Mouse (Mus musculus) left cerebral cortex, adult 8-10 months (tissue): ENCODE data around the gene Chrd. TPM values are rescaled to one million over a fixed set of nuclear protein-coding genes. Genes with fewer than 3 reads are reported as not detected.

Experiments
- DNase-seq, 2 experiments: peaks; one replicate each; pipeline ENCODE4 v3.0.0; 2022; ENCODE audit warnings: low spot score in 2 of 2
- total RNA-seq, 4 experiments: library from RNA; stranded (reverse); gene quantifications; 2 replicates each; pipeline ENCODE4 v1.2.4; 2022

The Chrd gene
- total RNA-seq: 10 to 100 TPM; 26.7 to 42.0 (median 32.0) TPM

DNA sequence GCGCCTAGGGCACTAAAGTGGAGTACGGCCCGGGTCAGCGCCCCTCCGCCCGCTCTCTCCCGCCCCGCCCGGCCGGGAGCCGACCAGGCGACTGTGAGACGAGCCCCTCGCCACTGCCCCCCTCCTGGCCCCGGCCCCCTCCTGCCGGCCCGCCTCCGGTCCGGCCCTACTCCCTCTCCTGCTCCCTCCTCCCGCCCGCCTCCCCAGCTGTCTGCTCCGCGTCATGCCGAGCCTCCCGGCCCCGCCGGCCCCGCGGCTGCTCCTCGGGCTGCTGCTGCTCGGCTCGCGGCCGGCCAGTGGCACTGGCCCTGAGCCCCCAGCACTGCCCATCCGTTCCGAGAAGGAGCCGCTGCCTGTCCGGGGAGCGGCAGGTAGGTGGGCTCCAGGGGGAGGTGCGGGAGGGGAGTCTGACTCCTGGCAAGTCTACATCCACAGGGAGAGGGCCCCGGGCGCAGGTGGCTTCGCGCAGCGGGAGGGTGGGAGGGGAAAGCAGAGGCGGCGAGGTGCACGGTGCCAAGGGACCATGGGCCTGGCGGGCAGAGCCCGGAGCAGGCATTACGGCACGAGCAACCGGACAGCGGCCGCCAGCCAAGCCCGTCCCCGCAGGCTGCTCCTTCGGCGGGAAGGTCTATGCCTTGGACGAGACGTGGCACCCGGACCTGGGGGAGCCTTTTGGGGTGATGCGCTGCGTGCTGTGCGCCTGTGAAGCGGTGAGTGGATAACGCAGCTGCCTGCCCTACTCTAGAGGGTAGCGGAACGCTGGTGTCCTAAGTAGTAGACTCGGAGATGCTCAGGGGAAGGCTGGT is at the start of gene Chrd:
Gene Chrd (plus strand): TSS at position 203 of the 806 bp plus-strand sequence.
- DNase-seq: peak in 1 of 2 experiments; percentile 51

DNA sequence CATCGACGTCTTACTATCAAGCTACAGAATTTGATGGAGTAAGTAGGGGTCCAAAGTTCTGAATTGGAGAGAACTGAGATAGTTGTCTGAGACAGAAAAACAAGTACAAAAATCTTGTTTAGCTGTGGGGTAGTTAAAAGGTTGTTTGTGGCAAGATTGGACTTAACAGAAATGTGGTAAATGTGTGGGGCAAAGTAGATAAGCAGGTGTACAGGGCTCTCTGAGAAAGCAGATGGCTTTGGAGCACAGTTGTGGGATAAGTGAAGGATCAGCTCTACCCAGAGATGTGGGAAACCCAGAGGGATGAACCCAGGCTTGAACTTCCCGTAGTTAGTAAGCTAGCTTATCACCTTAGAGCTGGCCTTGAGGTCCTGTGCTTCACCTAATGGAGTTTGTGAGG is 42.2 kb upstream of the Chrd start:
- DNase-seq: no peak

DNA sequence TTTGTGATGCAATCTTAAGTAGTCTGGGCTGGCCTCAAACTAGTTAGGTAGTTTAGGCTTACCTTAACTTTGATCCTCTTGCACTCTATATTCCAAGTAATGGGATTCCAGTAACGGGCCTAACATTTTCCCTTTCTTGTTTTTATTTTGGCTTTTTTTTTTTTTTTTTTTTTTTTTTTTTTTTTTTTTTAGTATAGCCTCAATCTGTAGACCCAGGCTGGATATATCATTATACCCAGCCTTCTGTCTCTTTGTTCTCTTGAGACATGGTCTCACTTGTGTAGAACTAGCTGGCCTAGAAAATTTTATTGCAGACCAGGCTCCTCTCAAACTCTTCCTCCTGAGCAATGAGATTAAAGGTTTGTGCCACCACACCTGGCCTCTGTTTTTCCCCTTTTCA is 41.3 kb upstream of the Chrd start:
- DNase-seq: no peak

GRCm38 (mm10) chr16:20692241-20692965 is 40.5 kb upstream of the Chrd start:
- no peak for DNase-seq

GRCm38 (mm10) chr16:20693111-20693701 is 39.7 kb upstream of the Chrd start, which contains the start of gene Fam131a:
Fam131a (plus strand) TSS chr16:20693241.
- DNase-seq: peak; percentile 83 to 94

DNA sequence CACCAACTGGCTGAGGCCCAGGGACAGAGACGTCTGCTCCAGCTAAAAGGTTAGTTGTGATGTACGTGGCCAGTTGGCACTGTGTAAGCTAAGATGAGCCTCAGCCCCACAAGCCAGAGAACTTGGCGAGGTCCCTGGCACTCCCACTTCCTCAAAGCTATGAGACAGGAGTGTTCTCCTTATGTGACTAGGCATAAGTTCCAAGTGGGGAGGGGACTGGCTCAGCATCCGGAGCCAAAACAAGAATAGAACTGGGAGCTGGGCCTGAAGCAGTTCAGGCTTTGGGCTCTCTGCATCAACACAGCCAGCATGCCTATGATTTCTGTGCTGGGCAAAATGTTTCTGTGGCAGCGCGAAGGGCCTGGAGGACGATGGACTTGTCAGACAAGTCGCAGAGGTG is 38.1 kb upstream of the Chrd start:
- peak in 1 of 2 experiments; percentile 90 for DNase-seq

GRCm38 (mm10) chr16:20695622-20696323 is 37.2 kb upstream of the Chrd start:
- peak; percentile 88 to 98 for DNase-seq

- DNase-seq: no peak
Measured at GRCm38 (mm10) chr16:20699266-20699665, 33.7 kb upstream of the Chrd start.

GRCm38 (mm10) chr16:20700036-20700435 is 32.9 kb upstream of the Chrd start:
- no peak for DNase-seq

- DNase-seq: no peak
Measured at GRCm38 (mm10) chr16:20701316-20701715, 31.6 kb upstream of the Chrd start.

DNA sequence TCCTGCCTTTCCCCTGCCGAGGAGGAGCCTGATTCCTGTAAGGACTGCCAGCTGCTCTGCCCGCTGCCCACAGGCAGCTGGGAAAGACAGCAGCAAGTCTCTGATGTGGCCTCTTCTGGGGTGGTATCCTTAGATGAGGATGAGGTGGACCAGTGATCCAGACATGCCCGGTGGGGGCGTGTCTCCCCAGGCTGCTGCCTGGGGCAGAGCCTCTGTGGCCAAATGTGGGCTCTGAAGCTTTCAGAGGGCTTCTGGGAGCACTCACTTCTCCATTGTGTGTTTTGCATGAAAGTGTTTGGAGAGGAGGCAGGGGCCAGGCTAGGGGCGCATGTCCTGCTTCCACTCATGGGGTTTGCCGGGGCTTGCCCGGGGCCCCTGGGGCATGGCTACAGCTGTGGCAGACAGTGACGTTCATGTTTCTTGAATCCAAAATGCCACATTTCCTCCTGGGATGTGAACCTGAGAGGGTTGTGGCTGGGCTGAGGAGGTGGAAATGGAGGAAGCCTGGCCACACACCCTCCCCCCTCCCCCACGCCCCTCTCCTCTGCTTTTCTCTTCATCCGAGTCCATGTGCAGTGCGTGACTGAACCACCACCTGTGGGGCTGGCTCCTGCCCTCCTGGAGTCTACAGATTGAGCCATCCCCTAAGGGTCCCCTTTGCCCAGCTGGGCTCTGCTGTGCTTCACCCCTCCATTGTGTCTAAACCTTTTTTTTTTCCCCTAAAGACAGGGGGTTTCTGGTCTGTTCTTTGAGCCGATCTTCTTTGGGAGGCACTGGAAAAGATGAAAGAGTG is 31.0 kb upstream of the Chrd start:
- DNase-seq: no peak

DNA sequence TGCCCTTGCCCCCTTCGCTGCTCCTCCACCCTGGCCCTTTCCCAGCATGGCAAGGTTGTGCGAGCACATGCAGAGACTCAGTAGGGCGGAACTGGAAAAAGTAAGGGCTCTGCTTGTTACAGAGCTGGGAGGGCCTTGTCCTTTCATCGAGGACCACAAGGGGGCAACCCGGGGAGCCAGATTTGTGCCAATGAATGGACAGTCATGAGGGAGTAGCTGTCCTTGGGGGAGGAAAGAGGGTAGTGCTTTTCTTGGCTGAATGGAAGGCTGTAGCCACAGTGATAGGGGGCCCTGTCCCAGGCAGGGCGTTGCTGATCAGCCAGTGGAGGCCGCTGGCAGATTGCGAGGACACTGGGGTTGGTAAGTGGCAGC is 30.4 kb upstream of the Chrd start:
- no peak for DNase-seq

DNA sequence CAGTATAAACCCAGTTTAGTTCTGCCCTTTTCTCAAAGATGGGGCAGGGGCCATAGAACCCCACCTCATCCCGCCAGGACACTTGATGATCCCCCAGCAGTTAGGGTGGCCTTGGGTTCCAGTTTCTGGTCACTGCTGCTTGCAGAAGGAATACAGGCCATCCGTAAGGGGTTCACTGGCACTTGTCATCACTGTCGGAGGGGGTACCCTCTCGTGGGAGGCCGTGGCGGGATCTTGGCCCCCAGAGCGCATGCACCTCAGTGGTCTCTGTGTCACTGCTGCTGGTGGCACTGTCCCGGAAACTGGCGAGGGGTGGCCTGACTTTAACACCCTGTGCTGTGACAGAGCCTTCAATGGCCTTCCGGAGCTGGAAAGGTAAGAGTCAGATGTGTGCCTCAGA is 29.9 kb upstream of the Chrd start:
- no peak for DNase-seq

DNA sequence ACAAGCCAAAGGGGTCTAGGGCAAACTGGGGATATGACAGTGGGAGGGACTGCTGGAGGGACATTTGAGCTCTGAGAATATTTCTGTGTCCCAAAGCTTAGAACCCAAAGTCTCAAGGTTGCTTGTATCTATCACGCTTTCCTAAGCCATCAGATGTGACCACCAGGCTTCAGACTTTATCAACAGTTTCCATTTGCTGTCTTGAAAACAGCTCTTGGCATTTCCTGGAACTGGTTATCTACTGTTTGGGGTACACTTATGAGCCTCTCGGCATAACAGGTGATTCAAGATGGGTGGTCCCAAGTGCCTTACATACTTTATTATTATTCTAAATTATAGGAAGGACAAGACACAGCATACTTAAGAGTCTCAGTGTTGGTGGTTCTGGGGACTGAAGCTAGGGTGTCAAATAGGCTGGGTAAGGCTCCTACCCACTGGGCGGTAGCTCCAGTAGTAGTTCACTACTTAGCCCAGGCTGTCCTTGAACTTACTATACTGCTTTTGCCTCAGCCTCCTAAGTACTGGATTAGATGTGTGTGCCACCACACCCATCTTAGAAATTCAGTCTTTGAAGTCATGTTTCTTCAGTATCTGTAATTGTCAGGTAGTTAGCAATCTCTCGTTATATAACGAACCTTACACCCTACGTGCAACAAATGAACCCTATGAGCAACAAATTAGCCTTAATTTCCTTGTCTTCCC is 29.1 kb upstream of the Chrd start:
- DNase-seq: no peak

- no peak for DNase-seq
Measured at GRCm38 (mm10) chr16:20705786-20706185, 27.1 kb upstream of the Chrd start.

DNA sequence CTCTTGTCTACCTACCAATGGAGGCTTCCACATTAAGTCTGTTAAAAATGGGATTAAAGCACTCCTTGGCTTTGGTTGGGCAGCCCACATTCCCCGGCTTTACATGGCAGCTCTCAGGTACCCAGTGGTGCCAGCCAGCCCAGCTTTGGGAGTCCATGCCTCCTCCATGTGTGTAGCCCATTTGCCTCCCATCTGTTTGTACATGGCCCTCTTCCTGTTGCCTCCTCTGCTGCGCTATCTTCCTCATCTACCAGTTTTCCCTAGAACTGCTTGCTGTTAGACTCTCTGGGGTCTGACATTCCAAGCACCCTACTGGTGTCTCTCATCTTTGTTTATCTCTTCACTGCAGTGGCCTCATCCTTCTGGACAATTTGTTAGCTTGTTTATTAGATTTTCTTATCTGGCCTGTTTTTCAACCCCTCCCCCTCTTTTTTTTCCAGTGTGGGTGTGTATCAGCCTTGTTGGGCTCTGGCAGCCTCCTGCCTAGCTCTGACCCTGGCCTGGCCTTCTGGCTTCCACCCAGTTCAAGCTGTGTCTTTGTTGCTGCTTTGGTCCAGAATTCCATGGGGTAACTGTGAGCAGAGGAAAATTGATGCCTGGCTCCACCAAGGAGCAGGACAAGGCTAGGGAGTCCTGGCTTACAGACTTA is 26.4 kb upstream of the Chrd start:
- no peak for DNase-seq

DNA sequence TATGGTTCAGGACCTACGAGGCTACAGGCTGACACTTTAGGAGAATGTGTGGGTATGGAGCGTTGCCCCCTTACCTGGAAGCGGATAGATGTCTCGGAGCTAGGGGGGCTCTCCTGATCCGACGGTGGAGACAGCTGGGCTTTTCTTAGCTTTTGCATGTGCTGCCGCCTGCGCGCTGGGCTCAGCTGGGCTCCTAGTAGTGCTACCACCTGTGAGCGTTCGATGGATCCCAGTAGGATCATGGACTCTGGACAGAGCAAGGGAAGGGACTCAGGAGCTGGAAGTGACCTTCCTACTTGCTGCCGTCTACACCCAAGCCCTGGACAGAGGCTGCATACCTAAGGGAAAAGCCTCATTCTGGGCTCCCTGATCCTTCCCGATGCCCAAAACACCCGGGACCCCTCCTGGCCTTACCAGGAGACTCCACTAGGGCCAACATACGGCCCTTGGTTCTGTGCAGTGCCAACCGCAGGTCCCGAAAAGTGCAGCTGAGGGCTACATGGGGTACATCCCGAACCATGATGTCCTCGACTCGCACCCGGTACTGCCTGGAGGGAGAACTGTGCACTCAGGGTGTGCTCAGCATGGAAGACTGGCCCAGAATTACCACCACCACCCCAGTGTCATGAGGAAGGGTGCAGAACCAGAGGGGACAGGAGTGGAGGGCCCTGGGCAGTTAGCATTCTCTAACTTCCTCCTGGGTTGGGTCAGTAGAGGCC is 24.5 kb upstream of the Chrd start:
- DNase-seq: no peak

- no peak for DNase-seq
Measured at GRCm38 (mm10) chr16:20708939-20709734, 23.8 kb upstream of the Chrd start.
